ENCODE assay signal across 15 mouse cellular contexts in the genomic region with DNA sequence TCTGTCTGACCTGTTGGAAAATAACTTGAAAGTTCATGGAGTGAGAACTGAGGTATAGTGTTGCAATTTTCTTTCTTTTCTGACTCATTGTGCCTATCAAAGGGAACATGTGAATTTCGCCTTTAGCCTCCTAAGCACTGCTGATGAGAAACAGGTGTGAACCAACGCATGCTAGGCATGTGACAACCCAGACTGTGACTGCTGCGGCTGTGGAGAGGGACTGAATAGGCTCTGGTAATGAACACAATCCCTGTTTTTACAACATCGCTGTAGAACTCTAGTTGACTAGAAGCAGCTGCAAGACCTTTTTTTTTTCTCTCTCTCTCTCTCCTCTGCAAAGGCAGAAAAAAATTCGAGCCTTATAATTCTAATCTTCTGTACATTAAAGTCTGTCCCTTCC. TPM values are rescaled to one million over a fixed set of nuclear protein-coding genes. Genes with fewer than 3 reads are reported as not detected.
DNase-seq lines count a peak whose midpoint lies in the region; ATAC-seq and TF ChIP-seq lines count a peak whose summit lies in the region.
"Had no signal": no experiment of that assay in that cellular context is flagged by ENCODE, and none has a peak within 500 bp of the region (broad histone marks: within the 10 kb centered on the region; RNA-seq: fewer than 3 reads in every experiment).

No protein-coding gene starts in this region.

- H3K9me3 ChIP-seq in kidney, postnatal 0 days (replicated peaks; ENCODE audit: low read length): no peaks in the 10 kb centered on the region
- no peaks in the 10 kb centered on the region for H3K9me3 ChIP-seq in embryonic facial prominence, embryonic 14.5 days (ENCODE audit: control insufficient read depth, low read length)
- H3K9me3 ChIP-seq in limb, embryonic 11.5 days (ENCODE audit: control insufficient read depth, low read length): no peaks in the 10 kb centered on the region
- no peaks in the 10 kb centered on the region for H3K9me3 ChIP-seq in stomach, postnatal 0 days (ENCODE audit: control insufficient read depth, low read length)
- H3K9me3 ChIP-seq: lung, embryonic 15.5 days; midbrain, embryonic 12.5 days had no signal

- no peak overlapping the region for H3K4me3 ChIP-seq in kidney, postnatal 0 days (replicated peaks; ENCODE audit: low read depth, low read length)
- no peak overlapping the region for H3K4me3 ChIP-seq in embryonic facial prominence, embryonic 14.5 days (ENCODE audit: low read depth, low read length)
- no peak overlapping the region for H3K4me3 ChIP-seq in limb, embryonic 11.5 days (ENCODE audit: low read depth, low read length)
- no peak overlapping the region for H3K4me3 ChIP-seq in stomach, postnatal 0 days (ENCODE audit: low read depth, low read length)
- H3K4me3 ChIP-seq: lung, embryonic 15.5 days; midbrain, embryonic 12.5 days had no signal

- no peak for TF ChIP-seq CTCF in kidney, postnatal 0 days (IDR thresholded peaks at IDR 0.05; ENCODE audit: low read depth)
- TF ChIP-seq CTCF in stomach, postnatal 0 days (IDR thresholded peaks at IDR 0.05; ENCODE audit: low read depth): no peak

- no peak for TF ChIP-seq EP300 in stomach, postnatal 0 days (optimal IDR thresholded peaks at IDR 0.05)

- no peaks in the 10 kb centered on the region for H3K27me3 ChIP-seq in kidney, postnatal 0 days (ENCODE audit: insufficient read depth, low read length)
- H3K27me3 ChIP-seq in embryonic facial prominence, embryonic 14.5 days (replicated peaks; ENCODE audit: control insufficient read depth, insufficient read depth, low read length): no peaks in the 10 kb centered on the region
- H3K27me3 ChIP-seq in limb, embryonic 11.5 days (ENCODE audit: control insufficient read depth, insufficient read depth, low read length): no peaks in the 10 kb centered on the region
- no peaks in the 10 kb centered on the region for H3K27me3 ChIP-seq in stomach, postnatal 0 days (ENCODE audit: control insufficient read depth, insufficient read depth, low read length)
- H3K27me3 ChIP-seq: lung, embryonic 15.5 days; midbrain, embryonic 12.5 days had no signal

- no peaks in the 10 kb centered on the region for H3K4me1 ChIP-seq in kidney, postnatal 0 days (replicated peaks; ENCODE audit: insufficient read depth, low read length)
- peaks cover 3% of the 10 kb centered on the region; the same call in 1 of the 2 replicates for H3K4me1 ChIP-seq in embryonic facial prominence, embryonic 14.5 days (ENCODE audit: control insufficient read depth, insufficient read depth, low read length)
- peaks cover 5% of the 10 kb centered on the region for H3K4me1 ChIP-seq in limb, embryonic 11.5 days (ENCODE audit: control insufficient read depth, insufficient read depth, low read length)
- H3K4me1 ChIP-seq in stomach, postnatal 0 days (replicated peaks; ENCODE audit: control insufficient read depth, insufficient read depth): no peaks in the 10 kb centered on the region
- H3K4me1 ChIP-seq: lung, embryonic 15.5 days had no signal

- WGBS in kidney, postnatal 0 days: 21% methylated on average over 5 of the region's 5 CpGs
- WGBS in embryonic facial prominence, embryonic 14.5 days: 9% methylated on average over 5 of the region's 5 CpGs
- 8% methylated on average over 5 of the region's 5 CpGs for WGBS in limb, embryonic 11.5 days
- 26% methylated on average over 5 of the region's 5 CpGs for WGBS in stomach, postnatal 0 days

- DNase-seq in kidney, postnatal 0 days (ENCODE audit: low spot score): peak; percentile 56
- no peak for DNase-seq in kidney, postnatal 25 days
- DNase-seq in brain, adult 2 months (ENCODE audit: low read depth, low spot score): peak; percentile 64
- DNase-seq in embryonic facial prominence, embryonic 14.5 days (ENCODE audit: low spot score): peak; percentile 92
- DNase-seq in limb, embryonic 11.5 days (ENCODE audit: low spot score): peak; percentile 85
- DNase-seq in spleen, postnatal 36 days (ENCODE audit: low spot score in 2 of 2): no peak
- no peak for DNase-seq in stomach, postnatal 0 days (ENCODE audit: low spot score)
- no peak for DNase-seq in T-cell, adult 2 months (ENCODE audit: low spot score)
- DNase-seq: cerebellum, adult 8-10 months; heart, adult 11 months; heart, postnatal 14 days; kidney, adult 2 months had no signal

- no peak for ATAC-seq in kidney, postnatal 0 days (replicated peaks; ENCODE audit: low FRiP score, low read depth)
- ATAC-seq in embryonic facial prominence, embryonic 14.5 days (ENCODE audit: low read depth): peak; percentile 85
- peak; percentile 93 for ATAC-seq in limb, embryonic 11.5 days (ENCODE audit: insufficient number of reproducible peaks, low FRiP score, low TSS enrichment, low read depth)
- ATAC-seq in stomach, postnatal 0 days (ENCODE audit: low FRiP score, low TSS enrichment): no peak
- ATAC-seq: Patski had no signal

- no peak overlapping the region for H3K27ac ChIP-seq in kidney, postnatal 0 days
- no peak overlapping the region for H3K27ac ChIP-seq in embryonic facial prominence, embryonic 14.5 days (replicated peaks; ENCODE audit: low read depth, low read length)
- no peak overlapping the region for H3K27ac ChIP-seq in limb, embryonic 11.5 days (replicated peaks; ENCODE audit: low read depth, low read length)
- no peak overlapping the region for H3K27ac ChIP-seq in stomach, postnatal 0 days (replicated peaks)
- H3K27ac ChIP-seq: lung, embryonic 15.5 days; midbrain, embryonic 12.5 days had no signal

- no peaks in the 10 kb centered on the region for H3K36me3 ChIP-seq in kidney, postnatal 0 days (ENCODE audit: insufficient read depth, low read length)
- no peaks in the 10 kb centered on the region for H3K36me3 ChIP-seq in embryonic facial prominence, embryonic 14.5 days (ENCODE audit: control insufficient read depth, insufficient read depth, low read length)
- H3K36me3 ChIP-seq in limb, embryonic 11.5 days (ENCODE audit: control insufficient read depth, insufficient read depth, low read length): no peaks in the 10 kb centered on the region
- H3K36me3 ChIP-seq in stomach, postnatal 0 days (ENCODE audit: control insufficient read depth, insufficient read depth, low read length): no peaks in the 10 kb centered on the region
- H3K36me3 ChIP-seq: lung, embryonic 15.5 days; midbrain, embryonic 12.5 days had no signal

- H3K9ac ChIP-seq in kidney, postnatal 0 days (ENCODE audit: low read depth, low read length): no peak overlapping the region
- H3K9ac ChIP-seq in embryonic facial prominence, embryonic 14.5 days (ENCODE audit: low read depth, low read length): no peak overlapping the region
- no peak overlapping the region for H3K9ac ChIP-seq in limb, embryonic 11.5 days (ENCODE audit: low read length)
- no peak overlapping the region for H3K9ac ChIP-seq in stomach, postnatal 0 days (ENCODE audit: low read length)
- H3K9ac ChIP-seq: lung, embryonic 15.5 days; midbrain, embryonic 12.5 days had no signal

- H3K4me2 ChIP-seq in kidney, postnatal 0 days (ENCODE audit: low read length): no peak overlapping the region
- no peak overlapping the region for H3K4me2 ChIP-seq in embryonic facial prominence, embryonic 14.5 days (ENCODE audit: low read depth, low read length)
- no peak overlapping the region for H3K4me2 ChIP-seq in limb, embryonic 11.5 days (ENCODE audit: low read depth, severe bottlenecking)
- H3K4me2 ChIP-seq in stomach, postnatal 0 days (replicated peaks; ENCODE audit: low read depth): no peak overlapping the region
- H3K4me2 ChIP-seq: lung, embryonic 15.5 days; midbrain, embryonic 12.5 days had no signal

RNA-seq across cellular contexts. Expression of a gene that starts 34.9 kb away (rescaled TPM):
- 5.4 and 5.6 TPM in 2 replicates for polyA plus RNA-seq in kidney, postnatal 0 days (2015; fragmentation: Nextera tagmentation; extraction: Ambion mirVana)
- polyA plus RNA-seq in embryonic facial prominence, embryonic 14.5 days (2014; fragmentation: Nextera tagmentation; extraction: Ambion mirVana): 11.4 and 13.6 TPM in 2 replicates
- polyA plus RNA-seq in limb, embryonic 11.5 days (2014; fragmentation: Nextera tagmentation; extraction: Ambion mirVana): 25.8 and 26.6 TPM in 2 replicates
- 0.92 and 1.2 TPM in 2 replicates for polyA plus RNA-seq in stomach, postnatal 0 days (2015; fragmentation: Nextera tagmentation; extraction: Ambion mirVana)

Comparison
In these comparisons a context has a peak if more than half of its experiments do, and no peak if none do; other contexts are left out.
1. DNase-seq: peak in kidney, postnatal 0 days (single experiment), brain, adult 2 months (single experiment), embryonic facial prominence, embryonic 14.5 days (single experiment) and limb, embryonic 11.5 days (single experiment); none in kidney, postnatal 25 days (0 of 2), spleen, postnatal 36 days (0 of 2), stomach, postnatal 0 days (single experiment) and T-cell, adult 2 months (single experiment).
2. ATAC-seq: peak in embryonic facial prominence, embryonic 14.5 days (single experiment) and limb, embryonic 11.5 days (single experiment); none in kidney, postnatal 0 days (single experiment) and stomach, postnatal 0 days (single experiment).